Mouse (Mus musculus) kidney, embryonic 16.5 days (tissue): ENCODE results near the gene Nr2e1. TPM values are rescaled to one million over a fixed set of nuclear protein-coding genes. Genes with fewer than 3 reads are reported as not detected.
A peak's percentile ranks its signal among the peaks of the same experiment; 100 is the strongest.

Experiments used
- ATAC-seq: fragments of 200-750 bp; cut with Nextera tagmentation; 2 replicates; pipeline ENCODE4 v1.8.0; 2017; ENCODE audit warnings: moderate TSS enrichment; ENCODE audit not compliant: low FRiP score, low TSS enrichment
- H3K27ac ChIP-seq: fragments of 300-500 bp; sonication (generic); 2 replicates; pipeline ENCODE4 v1.5.1; 2014; ENCODE audit warnings: low read length
- H3K27me3 ChIP-seq: fragments of 300-500 bp; sonication (generic); 2 replicates; pipeline ENCODE4 v1.6.1; 2014; ENCODE audit warnings: low read length, control low read depth, mixed read lengths; ENCODE audit not compliant: insufficient read depth
- H3K36me3 ChIP-seq: fragments of 300-500 bp; sonication (generic); 2 replicates; pipeline ENCODE4 v1.6.1; 2014; ENCODE audit warnings: low read length, control low read depth, mixed read lengths; ENCODE audit not compliant: insufficient read depth
- H3K4me1 ChIP-seq: fragments of 300-500 bp; sonication (generic); 2 replicates; pipeline ENCODE4 v1.6.1; 2014; ENCODE audit warnings: low read length, control low read depth, mixed read lengths; ENCODE audit not compliant: insufficient read depth
- H3K4me2 ChIP-seq: fragments of 300-500 bp; sonication (generic); replicated peaks from 2 replicates; pipeline ENCODE4 v1.6.1; 2014; ENCODE audit warnings: low read depth, low read length
- H3K4me3 ChIP-seq: fragments of 300-500 bp; sonication (generic); 2 replicates; pipeline ENCODE4 v1.5.1; 2014; ENCODE audit warnings: mild to moderate bottlenecking, low read length
- H3K9ac ChIP-seq: fragments of 300-500 bp; sonication (generic); replicated peaks from 2 replicates; pipeline ENCODE4 v1.6.1; 2014; ENCODE audit warnings: low read length
- H3K9me3 ChIP-seq: fragments of 300-500 bp; sonication (generic); 2 replicates; pipeline ENCODE4 v1.6.1; 2016; ENCODE audit warnings: low read length, control low read depth
- WGBS: fragments of 180-500 bp; shearing (Covaris S2); extraction: QIAGEN DNeasy Blood & Tissue Kit; methylation state at CpG from one replicate; pipeline ENCODE4 v1.1.7; 2014; 5-methylcytosine and 5-hydroxymethylcytosine counted together
- polyA plus RNA-seq: library from polyadenylated mRNA; unstranded; fragments of >200 nt; fragmentation: Nextera tagmentation; extraction: Ambion mirVana; gene quantifications from 2 replicates; pipeline ENCODE4 v1.2.1, GENCODE M21; 2015

The Nr2e1 gene
- polyA plus RNA-seq, 1 experiment from 2014 or later: not detected

DNA sequence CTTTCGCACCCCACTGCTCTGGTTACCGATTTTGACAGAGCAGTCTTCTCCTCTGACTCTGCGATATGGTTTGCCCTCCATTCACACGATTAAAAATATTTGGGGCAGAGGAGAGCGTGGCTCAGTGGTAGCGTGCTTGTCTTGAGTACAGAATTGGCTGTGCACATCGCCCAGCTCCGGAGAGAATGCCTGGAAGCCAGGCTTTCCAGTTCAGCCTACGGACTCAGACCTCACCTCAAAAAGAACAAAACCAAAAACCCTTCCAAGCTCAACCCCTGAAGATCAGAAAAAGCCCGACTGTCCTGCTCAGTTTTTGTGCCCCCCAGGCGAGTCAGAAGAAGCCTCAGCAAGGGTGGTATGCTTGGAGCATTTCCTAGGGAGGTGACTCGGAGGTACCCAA lies 29.6 kb upstream of the Nr2e1 start:
- no peak overlapping the region for H3K9ac ChIP-seq
- H3K9me3 ChIP-seq: peaks cover 4% of the 10 kb centered on the region; the same call in 1 of the 2 replicates
- H3K36me3 ChIP-seq: no peaks in the 10 kb centered on the region
- no peak for ATAC-seq
- peaks cover 7% of the 10 kb centered on the region for H3K4me1 ChIP-seq
- no peak overlapping the region for H3K4me3 ChIP-seq
- no peak overlapping the region for H3K4me2 ChIP-seq
- peaks cover 90% of the 10 kb centered on the region for H3K27me3 ChIP-seq
- no peak overlapping the region for H3K27ac ChIP-seq
- 6% methylated on average over 12 of the region's 12 CpGs for WGBS

DNA sequence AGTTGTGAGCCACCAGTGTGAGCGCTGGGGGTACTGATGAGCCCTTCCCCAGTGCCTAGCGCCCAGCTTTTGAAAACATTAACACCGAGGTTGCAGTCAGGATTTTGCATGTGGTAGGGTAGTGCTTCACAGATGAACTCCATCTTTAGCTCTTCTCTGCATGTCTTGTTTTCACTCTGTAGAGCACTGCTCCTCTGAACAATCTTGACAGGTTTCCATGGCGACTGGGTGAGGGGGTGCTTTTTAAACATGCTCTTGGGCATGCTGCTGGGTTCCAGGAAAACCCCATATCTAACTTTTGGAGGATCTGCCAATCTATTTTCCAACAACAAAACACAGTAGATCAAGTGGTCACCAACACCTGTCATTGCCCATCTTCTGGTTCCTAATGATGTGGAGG lies 23.3 kb upstream of the Nr2e1 start:
- no peak overlapping the region for H3K4me3 ChIP-seq
- peaks cover 40% of the 10 kb centered on the region for H3K27me3 ChIP-seq
- no peaks in the 10 kb centered on the region for H3K36me3 ChIP-seq
- H3K4me2 ChIP-seq: no peak overlapping the region
- WGBS: 80% methylated on average over 4 of the region's 4 CpGs
- ATAC-seq: no peak
- peaks cover 17% of the 10 kb centered on the region; the same call in 1 of the 2 replicates for H3K9me3 ChIP-seq
- no peak overlapping the region for H3K27ac ChIP-seq
- no peak overlapping the region for H3K9ac ChIP-seq
- no peaks in the 10 kb centered on the region for H3K4me1 ChIP-seq

- Histone ChIP-seq H3K27ac (no peak overlapping the region), H3K9ac (no peak overlapping the region), H3K4me1 (no peaks in the 10 kb centered on the region), H3K36me3 (no peaks in the 10 kb centered on the region), H3K4me3 (no peak overlapping the region), H3K9me3 (peaks cover 17% of the 10 kb centered on the region), H3K4me2 (no peak overlapping the region), H3K27me3 (peaks cover 29% of the 10 kb centered on the region)
- WGBS: 66% methylated on average over 2 of the region's 2 CpGs
- no peak for ATAC-seq
These were observed 21.4 kb upstream of the Nr2e1 start for GRCm38 (mm10) chr10:42604874-42605273.

DNA sequence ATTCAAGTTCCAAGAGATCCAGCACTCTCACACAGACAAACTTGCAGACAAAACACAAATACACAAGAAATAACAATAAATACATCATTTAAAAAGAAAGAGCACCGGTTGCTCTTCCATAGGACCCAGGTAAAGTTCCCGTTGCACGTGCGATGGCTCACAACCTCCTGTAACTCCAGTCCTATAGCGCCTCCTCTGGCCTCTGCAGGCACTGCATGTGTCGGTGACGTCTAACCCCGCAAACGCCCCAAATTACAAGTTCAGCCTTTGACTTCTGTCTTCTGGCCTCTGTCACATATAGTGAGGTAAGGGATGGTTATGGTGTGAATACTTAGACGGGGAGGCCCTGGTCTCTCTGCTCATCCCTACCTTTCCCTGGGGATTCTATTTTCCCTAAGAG lies 18.1 kb upstream of the Nr2e1 start:
- no peak overlapping the region for H3K9ac ChIP-seq
- H3K9me3 ChIP-seq: peaks cover 6% of the 10 kb centered on the region
- no peaks in the 10 kb centered on the region for H3K36me3 ChIP-seq
- H3K27me3 ChIP-seq: peaks cover 20% of the 10 kb centered on the region
- H3K4me1 ChIP-seq: no peaks in the 10 kb centered on the region
- no peak overlapping the region for H3K4me3 ChIP-seq
- H3K27ac ChIP-seq: no peak overlapping the region
- ATAC-seq: no peak
- no peak overlapping the region for H3K4me2 ChIP-seq
- 19% methylated on average over 10 of the region's 10 CpGs for WGBS

- Histone ChIP-seq H3K4me3 (no peak overlapping the region), H3K27ac (no peak overlapping the region), H3K4me1 (no peaks in the 10 kb centered on the region), H3K27me3 (peaks cover 48% of the 10 kb centered on the region), H3K9me3 (peaks cover 4% of the 10 kb centered on the region; the same call in 1 of the 2 replicates), H3K36me3 (no peaks in the 10 kb centered on the region), H3K4me2 (no peak overlapping the region), H3K9ac (no peak overlapping the region)
- WGBS: 81% methylated on average over 8 of the region's 8 CpGs
- no peak for ATAC-seq
These were observed 15.2 kb upstream of the Nr2e1 start for GRCm38 (mm10) chr10:42598615-42599014.

- no peak overlapping the region for H3K9ac ChIP-seq
- peaks cover 95% of the 10 kb centered on the region for H3K27me3 ChIP-seq
- 12% methylated on average over 7 of the region's 7 CpGs for WGBS
These were observed 9.8 kb upstream of the Nr2e1 start for GRCm38 (mm10) chr10:42593201-42593600.

DNA sequence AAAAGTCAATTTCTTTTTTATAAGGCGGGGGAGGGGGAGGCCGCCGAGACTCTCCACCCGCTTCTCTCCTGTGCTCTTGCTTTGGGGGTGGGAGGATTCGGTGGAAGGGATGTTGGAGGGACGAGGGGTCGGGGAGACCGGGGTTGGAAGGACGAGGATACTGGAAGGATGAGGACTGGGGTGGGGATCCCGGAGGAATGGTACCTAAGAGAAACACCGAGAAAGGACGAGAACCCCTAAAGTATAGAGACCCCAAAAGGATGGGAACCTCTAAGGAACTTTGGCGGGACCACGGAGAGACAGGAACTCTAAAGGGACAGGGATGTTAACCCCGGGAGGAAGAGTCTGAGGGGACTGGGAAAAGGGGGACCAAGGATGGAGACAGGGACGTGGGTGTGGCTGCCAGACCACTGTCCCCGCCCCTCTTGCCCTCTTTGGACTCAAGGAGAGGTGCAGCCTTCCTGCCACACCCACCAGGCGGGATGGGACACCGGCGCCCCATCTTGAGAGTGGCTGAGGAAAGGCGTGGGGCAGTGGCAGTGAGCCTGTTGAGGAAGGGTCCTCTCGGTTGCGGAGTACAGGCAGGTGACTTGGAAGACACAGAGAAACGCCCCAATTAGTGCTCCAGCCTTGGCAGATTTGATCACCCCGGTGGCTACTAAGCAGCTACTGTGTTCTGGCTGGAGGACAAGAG lies 8.7 kb upstream of the Nr2e1 start:
- Histone ChIP-seq H3K9ac (no peak overlapping the region), H3K36me3 (no peaks in the 10 kb centered on the region), H3K27ac (no peak overlapping the region), H3K27me3 (peaks cover 98% of the 10 kb centered on the region), H3K4me2 (peak overlapping the region; percentile 44), H3K9me3 (0 out of 2 replicates have a peak, but pooled peaks cover 4% of the 10 kb centered on the region), H3K4me1 (peaks cover 7% of the 10 kb centered on the region), H3K4me3 (peak overlapping the region; percentile 33)
- no peak for ATAC-seq
- WGBS: 0% methylated on average over 25 of the region's 25 CpGs

More at GRCm38 (mm10) chr10:42593201-42593600, 9.8 kb upstream of the Nr2e1 start:
- 0 out of 2 replicates have a peak, but pooled peaks cover 4% of the 10 kb centered on the region for H3K9me3 ChIP-seq
- H3K4me1 ChIP-seq: peaks cover 7% of the 10 kb centered on the region
- no peak overlapping the region for H3K4me2 ChIP-seq
- H3K27ac ChIP-seq: no peak overlapping the region
- no peak for ATAC-seq
- no peaks in the 10 kb centered on the region for H3K36me3 ChIP-seq
- no peak overlapping the region for H3K4me3 ChIP-seq

DNA sequence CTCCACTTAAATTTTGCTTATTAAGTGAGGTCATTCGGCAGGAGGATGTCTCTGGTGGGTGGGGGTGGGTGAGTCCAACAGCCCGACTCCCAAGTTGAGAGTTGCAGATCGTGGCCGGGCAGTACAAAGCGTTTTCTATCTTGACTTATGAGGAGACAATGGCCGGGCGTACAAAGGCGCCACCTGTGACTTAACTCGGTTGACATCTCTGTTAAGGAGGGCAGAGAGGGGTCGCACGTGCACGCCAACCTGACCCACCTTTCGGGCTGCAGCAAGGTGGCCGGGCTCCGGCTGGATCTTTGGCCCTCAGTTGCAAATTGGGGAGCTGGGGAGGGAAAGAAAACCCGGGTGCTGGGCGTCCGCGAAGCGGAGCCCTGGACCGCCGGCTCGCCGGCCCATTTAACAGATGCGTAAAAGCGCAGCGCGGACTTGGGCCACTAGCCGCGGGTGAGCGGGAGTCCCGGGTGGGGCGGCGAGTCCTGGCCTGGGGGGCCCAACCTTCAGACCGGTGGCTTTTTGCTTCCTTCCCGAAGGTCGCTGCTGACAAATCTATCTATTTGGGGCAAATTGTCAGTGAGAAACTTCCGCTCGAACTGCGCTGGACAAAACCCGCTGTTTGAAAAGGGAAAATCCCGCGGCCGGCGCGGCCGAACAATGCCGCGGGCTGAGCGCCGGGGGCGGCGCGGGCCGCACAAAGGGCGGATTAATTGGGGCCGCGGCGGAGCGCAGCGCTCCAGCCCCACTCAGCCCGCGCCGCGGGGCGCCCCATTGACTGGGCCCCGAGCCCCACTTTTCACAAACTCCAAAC lies 8.0 kb upstream of the Nr2e1 start:
- no peak overlapping the region for H3K27ac ChIP-seq
- peak overlapping the region; percentile 44 for H3K4me2 ChIP-seq
- peak overlapping the region; percentile 33 for H3K4me3 ChIP-seq
- peaks cover 98% of the 10 kb centered on the region for H3K27me3 ChIP-seq
- no peak overlapping the region for H3K9ac ChIP-seq
- WGBS: under 1% methylated on average over 67 of the region's 67 CpGs
- ATAC-seq: no peak
- peaks cover 7% of the 10 kb centered on the region for H3K4me1 ChIP-seq
- no peaks in the 10 kb centered on the region for H3K36me3 ChIP-seq
- H3K9me3 ChIP-seq: peaks cover 6% of the 10 kb centered on the region; the same call in 1 of the 2 replicates

GRCm38 (mm10) chr10:42590261-42591184 lies 7.1 kb upstream of the Nr2e1 start:
- H3K36me3 ChIP-seq: no peaks in the 10 kb centered on the region
- no peak overlapping the region for H3K9ac ChIP-seq
- peaks cover 7% of the 10 kb centered on the region for H3K4me1 ChIP-seq
- H3K27me3 ChIP-seq: peaks cover 100% of the 10 kb centered on the region
- WGBS: under 1% methylated on average over 19 of the region's 19 CpGs
- H3K9me3 ChIP-seq: peaks cover 7% of the 10 kb centered on the region; the same call in 1 of the 2 replicates
- ATAC-seq: no peak
- H3K4me2 ChIP-seq: no peak overlapping the region
- H3K4me3 ChIP-seq: no peak overlapping the region
- H3K27ac ChIP-seq: no peak overlapping the region
